Mouse (Mus musculus) lung, adult 18-20 months (tissue): ENCODE results near the gene Doc2g.

Experiments used
- DNase-seq, 2 experiments: peaks; one replicate each; pipeline ENCODE4 v3.0.0; 2022; ENCODE audit warnings: mixed read lengths in 2 of 2

Doc2g gene

DNA sequence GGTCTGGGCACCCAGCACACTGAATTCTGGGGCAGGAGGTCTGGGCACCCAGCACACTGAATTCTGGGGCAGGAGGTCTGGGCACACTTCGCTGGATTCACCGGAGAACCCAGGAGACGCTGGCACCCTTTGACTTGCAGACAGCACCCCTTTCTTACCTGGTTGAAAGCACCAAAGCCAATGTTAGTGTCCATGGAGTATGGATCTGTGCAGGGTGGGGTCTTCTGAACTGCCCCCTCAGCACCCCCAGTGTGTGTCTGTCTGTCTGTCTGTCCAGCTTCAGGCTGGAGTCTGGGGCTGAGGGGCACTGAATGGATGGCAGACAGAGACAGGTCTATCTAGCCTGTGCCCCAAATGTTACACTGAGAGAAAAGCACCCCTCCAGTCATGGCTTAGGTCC is 11.6 kb upstream of the Doc2g start:
- no peak for DNase-seq

DNA sequence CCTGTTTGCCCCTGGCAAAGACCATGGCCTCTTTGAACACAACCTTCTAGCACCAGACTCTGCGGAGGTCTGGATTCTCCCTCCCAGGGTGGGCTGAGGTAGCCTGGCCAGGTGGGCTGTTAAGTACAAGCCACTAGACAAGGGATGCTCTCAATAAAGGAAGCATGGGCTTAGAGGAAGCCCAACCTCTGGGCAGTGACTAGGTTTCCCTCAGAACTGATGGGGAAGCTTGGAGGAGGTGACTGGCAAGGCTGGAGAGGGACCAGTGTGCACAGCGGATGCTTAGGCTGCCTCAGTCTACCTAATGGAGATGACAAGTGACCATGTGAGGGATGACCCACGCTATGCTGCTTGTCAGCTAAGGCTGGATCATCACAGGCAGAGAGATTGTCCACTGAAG is 11.1 kb upstream of the Doc2g start:
- DNase-seq, result no peak

DNA sequence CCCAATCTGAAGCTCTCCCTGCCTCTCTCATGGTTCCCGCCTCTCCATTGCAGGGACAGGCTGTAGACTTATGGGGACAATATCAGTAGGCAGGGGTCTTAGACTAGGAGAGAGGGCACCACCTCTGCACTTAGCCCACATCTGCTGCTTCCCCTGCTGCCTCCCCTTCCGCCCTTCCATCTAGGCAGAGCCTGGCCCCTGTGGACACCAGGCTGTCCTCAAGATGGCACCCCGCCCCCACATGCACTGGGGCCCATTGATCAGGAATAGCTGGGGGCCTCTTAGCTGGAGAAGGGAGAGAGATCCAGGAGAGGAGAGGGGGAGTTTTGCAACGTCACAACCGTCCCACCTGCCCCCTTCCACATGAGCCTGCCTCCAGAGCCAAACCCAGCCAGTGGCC is 10.7 kb upstream of the Doc2g start, which contains the start of gene Tbx10:
Tbx10 (plus strand) TSS at position 337 of the 400 bp plus-strand sequence.
- no peak for DNase-seq

DNA sequence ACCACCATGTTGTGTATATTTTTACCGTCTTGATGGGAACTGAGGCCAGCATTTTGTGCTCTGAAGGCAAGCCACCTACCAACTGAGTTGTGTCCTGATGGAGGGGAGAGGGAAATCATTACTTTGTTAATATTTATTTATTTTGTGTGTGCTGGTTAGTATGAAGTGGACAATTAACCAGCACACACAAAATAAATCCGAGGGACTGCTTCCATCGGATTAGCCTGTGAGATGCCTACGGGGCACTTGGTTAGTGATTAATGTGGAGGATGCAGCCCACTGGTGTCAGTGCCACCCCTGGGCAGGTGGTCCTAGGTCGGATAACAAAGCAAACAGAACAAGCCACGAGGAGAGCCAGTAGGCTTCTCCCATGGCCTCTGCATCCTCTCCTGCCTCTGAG is 8.2 kb upstream of the Doc2g start:
- DNase-seq, result no peak

DNA sequence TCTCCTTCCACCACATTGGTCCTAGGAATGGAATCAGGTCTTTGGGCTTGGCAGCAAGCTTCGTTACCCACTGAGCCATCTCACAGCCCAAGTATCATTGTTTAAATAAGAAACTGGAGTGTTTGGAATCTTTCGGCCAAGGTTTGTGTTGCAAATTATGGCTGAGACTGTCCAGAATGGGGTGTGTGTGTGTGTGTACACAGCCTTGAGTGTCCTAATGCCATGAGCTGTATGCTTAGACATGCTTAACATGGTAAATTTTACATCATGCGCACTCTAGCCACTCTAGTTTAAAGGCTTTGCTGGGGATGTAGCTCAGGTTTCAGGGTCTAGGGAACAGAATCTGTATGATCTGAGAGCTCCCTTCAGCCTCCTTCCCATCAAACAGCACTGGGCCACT is 7.6 kb upstream of the Doc2g start:
- DNase-seq, result peak; percentile 30 to 36

DNA sequence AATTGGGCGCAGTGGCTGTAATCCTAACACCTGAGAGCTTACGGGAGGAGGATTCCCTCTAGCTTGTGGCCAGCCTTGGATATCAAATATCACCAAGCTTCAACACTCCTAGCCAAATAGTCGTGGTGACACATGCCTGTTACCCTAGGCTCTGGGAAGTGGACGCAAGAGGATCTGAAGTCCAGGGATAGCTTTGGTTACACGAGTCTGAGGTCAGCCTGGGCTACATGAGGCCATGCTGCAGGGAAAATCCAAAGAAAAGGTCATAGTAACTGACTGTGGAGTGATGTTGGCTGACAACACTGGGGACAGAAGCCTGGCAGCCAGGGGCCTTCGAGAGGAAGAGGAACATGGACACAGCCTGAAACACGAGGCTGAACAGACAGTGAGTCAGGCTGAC is 7.0 kb upstream of the Doc2g start:
- no peak for DNase-seq

DNA sequence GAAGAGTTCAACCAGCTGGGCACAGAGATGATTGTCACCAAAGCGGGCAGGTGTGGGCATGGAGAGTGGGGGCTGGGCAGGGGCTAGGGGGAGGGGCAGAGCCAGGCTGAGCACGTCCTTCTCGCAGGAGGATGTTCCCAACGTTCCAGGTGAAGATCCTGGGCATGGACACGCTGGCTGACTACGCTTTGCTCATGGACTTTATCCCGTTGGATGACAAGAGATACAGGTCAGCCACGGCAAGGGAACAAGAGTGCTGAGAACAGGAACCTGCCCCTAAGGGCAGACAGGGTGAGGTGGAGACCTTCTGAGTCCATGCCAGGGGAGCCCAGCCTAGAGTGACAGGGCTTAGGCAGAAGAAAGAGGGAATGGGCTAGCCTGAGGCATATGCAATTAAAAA is 6.4 kb upstream of the Doc2g start:
- no peak for DNase-seq

DNA sequence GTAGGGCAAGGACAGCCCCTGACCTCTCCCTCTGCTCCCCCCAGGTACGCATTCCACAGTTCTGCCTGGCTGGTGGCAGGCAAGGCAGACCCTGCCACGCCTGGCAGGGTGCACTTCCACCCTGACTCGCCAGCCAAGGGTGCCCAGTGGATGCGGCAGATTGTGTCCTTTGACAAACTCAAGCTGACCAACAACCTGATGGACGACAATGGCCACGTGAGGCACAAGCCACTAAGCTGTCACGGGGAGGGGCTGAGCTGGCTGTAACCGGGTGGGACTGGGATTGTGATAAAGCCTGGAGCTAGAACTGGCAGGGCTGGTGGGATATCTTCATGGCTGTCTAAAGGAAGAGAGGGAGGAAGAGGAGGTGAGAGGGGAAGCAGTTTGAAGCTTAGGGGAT is 5.9 kb upstream of the Doc2g start:
- no peak for DNase-seq

DNA sequence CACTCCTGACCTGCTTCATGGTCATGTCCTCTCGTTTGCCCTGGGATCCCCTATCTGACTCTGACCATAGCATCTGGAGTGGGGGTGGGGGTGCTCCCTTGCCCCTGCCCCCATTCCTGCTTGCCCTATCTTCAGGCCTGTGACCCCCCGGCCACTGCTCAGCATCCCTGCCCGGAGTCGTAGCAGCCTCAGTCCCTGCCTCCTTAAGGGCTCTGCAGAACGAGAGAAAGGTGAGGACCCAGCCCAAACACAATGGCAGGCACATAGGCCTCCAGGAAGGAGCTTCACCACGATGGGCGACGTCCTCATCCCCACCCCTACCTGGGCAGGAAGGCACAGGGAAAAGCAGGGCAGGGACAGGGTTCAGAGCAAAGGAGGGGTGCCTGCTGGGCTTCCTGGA is 4.8 kb upstream of the Doc2g start:
- DNase-seq, result no peak

DNA sequence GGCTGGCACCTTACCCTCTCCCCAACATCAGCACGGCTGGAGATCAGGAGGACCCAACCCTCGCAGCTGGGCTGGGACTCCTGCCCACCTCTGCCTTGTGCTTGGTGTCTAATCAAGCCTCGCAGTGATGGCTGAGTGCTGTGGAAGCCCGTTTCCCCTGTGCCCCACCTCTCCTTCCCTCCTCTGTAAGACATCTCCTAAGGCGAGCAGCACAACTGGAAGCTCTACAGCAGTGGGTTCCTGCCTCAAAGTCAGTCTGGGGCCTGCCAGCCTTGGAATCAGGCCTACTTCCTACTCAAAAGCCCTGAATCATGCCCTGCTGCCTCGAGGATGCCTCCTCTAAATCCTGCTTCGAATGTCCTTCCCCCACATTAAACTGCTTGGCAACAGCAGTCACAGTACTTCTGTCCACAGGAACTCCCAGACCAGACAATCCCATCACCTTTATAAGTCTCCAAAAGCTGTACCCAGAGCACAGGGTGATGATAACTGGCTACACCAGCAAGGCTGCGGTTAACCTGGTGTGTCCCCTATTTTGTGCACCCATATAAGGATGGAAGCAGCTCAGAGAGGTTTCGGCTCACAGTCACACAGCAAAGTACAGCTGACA is 3.9 kb upstream of the Doc2g start:
- DNase-seq, result no peak

DNA sequence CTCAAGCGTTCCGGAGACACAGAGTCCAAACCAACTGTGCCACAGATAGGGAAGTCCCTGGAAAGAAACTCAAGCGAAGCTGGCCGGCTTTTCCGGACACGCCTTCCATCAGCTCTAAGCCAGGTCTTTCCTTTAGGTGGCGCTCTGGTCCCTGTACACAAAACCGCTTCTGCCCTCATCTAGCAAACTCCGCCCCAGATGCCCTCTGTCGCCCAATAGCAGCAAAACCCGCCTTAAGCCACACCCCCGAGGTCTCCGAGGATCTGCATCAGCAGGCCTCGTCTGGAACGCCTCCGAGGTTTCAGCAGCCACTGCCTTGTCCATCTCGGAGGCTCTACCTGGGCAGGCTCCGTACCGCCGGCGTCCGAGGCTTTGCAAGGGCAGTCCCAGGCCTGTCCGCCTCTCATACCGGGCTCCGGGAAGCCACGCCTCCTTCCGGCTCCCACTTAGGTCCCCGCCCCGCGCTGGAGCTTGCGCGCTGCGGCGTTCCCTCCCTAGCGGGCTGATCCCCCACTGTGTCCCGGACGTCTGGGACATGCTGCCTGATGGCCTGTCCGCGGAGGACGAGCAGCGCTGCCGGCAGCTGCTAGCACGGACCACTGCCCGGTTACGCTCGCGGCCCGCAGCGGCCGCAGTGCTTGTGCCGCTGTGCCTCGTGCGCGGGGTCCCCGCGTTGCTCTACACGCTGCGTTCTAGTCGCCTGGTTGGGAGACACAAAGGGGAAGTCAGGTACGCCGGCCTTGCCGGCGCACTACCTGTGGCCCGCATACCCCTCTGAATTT is 2.8 kb upstream of the Doc2g start, which contains the start of the genes Nudt8 and Gm49405:
Nudt8 (plus strand) TSS at position 462 of the 782 bp plus-strand sequence.
Gm49405 (plus strand) TSS at position 508 of the 782 bp plus-strand sequence.
- DNase-seq, result peak; percentile 97 to 98

DNA sequence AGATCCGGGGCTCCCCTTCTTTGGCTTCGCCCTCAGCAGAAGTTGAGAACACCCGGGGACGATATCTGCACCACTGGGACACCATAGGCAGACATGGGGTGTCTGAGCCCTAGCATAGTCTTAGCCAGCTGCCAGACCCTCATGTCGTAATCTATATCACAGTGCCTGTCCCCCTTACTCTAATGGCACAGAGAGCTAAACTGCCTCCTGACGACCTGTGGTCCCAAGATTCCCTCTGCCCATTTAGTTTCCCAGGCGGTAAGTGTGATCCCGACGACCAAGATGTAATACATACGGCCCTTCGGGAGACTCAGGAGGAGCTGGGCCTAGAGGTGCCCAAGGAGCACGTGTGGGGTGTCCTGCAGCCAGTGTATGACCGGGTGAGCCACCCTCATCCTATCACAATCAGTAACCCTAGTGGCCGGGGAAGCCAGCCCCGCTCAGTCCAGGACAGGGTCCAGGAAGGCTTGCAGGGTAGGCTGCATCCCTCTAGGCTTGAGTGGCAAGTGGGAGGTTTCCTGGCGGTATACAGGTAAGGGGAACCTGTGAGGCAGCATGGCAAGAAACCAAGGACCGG is 2.1 kb upstream of the Doc2g start:
- no peak for DNase-seq

DNA sequence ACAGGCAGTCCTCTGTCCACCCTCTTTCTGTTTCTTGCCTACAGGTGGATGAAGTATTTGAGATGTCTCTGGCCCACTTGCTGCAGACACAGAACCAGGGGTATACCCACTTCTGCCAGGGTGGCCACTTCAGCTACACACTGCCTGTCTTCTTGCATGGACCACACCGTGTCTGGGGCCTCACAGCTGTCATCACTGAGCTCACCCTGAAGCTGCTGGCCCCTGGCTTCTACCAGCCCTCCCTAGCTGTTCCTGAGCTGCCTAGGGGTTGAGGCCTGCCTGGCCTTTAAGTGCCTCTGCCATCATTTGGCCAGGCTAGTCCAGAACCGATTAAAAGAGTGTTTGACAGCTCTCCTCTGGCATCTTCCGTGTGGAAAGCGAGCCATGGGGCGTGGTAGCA is 1.4 kb upstream of the Doc2g start:
- DNase-seq, result no peak

DNA sequence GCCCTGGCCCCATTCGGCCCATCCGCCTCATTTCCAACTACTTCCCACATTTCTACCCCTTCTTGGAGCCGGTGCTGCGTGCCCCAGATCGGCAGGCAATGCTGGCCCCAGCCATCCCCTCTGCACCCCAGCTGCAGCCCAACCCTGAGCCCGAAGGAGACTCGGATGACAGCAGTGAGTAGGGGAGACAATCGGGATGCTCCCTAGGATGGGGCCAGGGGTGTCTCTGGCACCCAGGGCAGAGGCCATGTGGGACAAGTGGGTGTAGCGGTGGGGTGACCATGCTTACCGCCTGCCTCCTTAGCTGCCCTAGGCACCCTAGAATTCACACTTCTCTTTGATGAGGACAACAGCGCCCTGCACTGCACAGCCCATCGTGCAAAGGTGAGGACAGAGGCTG is 528 bp downstream of the Doc2g start:
- DNase-seq, result no peak

DNA sequence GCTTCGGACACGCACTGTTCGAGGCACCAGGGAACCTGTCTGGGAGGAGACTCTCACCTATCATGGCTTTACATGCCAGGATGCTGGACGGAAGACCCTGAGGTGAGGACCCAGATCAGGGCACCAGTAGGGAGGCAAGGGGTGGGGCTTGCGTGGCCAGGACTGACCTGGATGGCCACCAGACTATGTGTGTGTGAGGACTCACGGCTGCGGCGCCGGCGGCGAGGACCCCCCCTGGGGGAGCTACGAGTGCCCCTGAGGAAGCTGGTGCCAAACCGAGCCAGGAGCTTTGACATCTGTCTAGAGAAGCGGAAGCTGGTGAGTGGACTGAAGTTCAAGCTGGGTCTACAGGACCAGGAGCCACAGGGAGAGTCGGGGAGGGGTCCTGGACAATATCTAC is 1.2 kb downstream of the Doc2g start:
- no peak for DNase-seq

DNA sequence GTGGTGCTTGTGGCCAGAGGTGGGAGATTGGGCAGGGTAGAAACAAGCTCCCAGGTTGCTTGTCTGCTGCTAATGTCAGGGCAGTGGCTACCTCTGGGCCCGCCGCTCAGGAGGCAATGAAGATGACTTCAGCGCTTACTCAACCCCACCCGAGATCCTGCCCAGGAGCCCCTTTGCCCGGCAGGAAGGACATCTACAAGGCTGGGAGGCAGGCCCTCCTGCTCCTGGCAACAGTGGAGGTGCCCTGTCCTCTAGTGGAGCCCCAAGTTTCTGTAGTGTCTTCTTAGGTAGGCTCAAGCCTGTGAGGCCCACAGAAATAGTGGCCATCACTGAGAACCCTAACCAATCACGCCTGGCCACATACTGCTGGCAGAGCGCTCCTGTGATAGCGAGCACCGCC is 2.0 kb downstream of the Doc2g start:
- no peak for DNase-seq

DNA sequence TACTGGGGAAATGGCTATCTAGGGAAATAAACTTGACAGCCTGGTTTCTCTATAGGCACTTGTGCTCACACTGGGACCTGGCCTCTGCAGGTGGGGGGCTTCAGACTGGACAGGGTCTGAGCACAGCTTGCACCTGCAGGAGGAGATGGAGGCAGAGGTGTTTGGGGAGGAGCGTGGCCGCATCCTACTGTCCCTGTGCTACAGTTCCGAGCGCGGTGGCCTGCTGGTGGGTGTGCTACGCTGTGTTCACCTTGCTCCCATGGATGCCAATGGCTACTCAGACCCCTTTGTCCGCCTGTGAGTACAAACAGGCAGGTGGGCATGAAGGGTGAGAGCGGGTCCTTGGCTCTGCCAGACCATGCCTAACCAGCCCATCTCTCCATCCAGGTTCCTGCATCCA is 2.9 kb downstream of the Doc2g start:
- DNase-seq, result no peak

DNA sequence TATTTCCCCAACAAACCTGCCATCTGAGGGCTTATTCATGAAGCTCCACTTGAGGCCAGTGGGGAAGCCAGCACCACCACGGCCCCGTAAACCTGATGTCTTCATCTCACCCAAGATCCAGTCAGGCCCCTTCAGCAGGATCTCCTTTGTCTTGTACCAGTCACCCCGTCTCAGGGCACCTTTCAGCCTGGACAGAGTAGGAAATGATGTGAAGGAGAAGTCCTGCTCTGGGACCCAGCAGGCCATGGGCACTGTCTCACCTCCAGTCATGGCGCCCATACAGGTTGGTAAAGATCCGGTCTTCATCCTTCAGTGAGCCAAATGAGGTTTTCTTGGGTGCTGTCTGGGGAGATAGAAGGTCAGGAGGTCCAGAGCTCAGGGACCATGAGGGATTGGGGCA is 8.0 kb downstream of the Doc2g start:
- no peak for DNase-seq

DNA sequence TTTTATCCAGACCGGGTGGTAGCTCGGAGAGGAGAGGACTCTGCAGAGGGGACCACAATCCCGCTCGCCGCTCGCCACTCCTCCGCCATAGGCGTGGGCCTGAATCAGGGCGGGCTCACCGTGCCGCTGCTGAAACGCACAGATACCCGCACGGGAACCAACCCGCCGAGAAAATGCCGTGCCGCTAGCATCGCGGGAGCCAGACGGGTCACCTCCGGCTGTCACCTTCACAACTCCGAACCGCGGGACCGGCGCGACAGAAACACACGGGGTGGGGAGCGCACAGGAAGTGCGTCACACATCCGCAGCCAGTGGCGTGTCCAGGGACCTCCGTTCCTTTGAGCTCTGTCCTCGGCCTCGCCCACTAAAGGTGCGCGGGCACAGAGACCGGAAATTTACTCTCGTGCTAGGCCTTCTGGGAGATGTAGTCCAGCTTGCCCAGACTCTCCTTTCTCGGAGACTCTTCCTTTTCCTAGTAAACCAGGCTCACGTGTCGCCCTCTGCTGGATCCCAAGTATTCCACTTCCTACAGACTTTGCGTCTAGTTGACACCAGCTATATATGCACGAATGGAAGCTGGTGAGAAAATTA is 9.4 kb downstream of the Doc2g start, which contains the start of gene Ndufv1:
Ndufv1 (minus strand) TSS at position 375 of the 591 bp plus-strand sequence.
- DNase-seq, result peak; percentile 99

DNA sequence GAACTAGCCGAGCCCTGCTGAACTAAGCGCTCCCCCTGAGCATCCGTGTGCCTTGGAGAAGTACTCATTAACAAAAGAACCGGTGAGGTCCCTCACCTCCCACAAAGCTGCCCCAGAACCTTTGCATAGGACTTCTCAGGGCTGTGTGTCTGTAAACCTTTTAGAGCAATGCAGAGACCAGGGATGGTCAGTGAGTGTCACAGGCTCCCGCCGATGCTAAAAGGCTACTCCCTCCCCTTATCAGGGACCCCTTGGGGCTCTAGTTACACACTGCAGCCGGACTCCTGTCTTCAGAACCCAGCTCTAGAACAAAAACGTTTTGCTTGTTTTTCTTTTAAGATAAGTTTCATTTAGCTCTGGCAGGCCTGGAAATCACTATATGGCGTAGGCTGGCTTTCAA is 10.0 kb downstream of the Doc2g start:
- no peak for DNase-seq

DNA sequence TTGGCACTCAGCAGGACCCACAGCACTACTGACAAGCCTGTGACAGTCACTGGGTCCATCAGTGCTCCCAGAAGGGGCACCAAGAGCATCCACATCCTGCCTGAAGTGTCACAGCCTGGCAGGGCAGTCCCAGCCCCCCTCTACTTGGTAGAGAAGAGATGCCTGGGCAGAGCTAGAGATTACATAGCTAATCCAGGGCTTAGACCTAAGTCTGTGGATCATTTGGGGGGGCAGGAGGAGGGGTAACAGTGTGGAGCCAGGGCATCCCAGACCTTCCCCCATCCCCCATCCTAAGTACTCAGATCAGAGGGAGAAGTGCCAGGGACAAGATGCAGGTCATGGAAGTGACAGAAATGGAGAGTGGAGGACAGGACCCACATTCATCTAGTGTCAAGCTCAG is 11.7 kb downstream of the Doc2g start:
- no peak for DNase-seq

DNA sequence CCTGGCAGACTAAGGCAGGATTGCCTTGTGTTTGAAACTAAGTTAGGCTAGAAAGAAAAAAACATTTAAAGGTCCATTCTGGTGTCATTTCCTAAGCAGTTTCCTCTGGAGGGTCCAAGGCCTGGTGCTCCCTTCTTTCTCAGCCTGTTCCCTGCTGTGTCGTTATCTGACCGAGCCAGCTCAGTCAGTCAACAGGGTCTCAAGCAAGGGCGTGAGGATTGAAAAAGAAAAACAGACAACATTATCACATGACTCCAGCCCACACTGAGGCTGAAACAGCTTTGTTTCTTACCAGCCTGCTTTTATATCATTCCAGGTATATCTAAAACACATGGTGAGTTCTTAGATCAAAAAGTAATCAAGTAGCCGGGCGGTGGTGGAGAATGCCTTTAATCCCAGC is 12.5 kb downstream of the Doc2g start:
- DNase-seq, result no peak

DNA sequence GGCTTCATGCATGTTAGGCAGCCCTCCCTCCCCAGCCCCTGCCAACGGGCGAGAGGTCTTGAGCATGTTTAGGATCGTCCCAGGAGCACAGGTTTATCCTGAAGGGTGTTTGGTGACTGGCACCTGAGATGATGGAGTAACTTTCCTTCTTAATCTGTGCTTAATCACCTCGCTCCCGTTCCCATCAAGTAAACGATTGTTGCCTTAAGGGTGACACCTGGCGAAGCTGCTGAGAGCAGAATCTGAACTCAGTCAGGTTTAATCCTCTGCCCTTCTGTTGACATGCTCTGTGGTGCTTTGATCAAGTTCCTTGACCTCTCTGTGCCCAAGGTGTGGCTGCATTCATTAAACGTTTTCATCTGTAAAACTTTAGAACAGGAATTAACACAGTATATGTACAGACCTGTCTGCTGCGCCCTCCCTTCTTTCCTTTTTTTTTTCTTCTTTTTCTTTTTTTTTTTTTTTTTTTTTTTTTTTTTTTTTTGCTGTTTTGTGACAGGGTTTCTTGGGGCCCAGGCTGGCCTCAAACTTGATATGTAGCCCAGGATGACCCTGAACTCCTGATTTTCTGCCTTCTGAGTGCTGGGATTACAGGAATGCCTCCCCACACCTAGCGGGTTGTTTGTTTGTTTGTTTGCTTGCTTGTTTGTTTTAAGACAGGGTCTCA is 14.9 kb downstream of the Doc2g start:
- no peak for DNase-seq
